Mouse (Mus musculus) CH12.LX (cell line): Measurements from ENCODE around the gene Optc.

Experiments
- CTCF ChIP-seq, 2 experiments: IDR thresholded peaks in 1 of 2; conservative IDR thresholded peaks in 1 of 2; 2 replicates each; pipeline ENCODE4 v1.5.1; 2011 to 2012; ENCODE audit warnings: low read depth in 2 of 2, low read length in 2 of 2, improper control_type of control experiment in 1 of 2, inconsistent platforms in 1 of 2, mild to moderate bottlenecking in 1 of 2, moderate library complexity in 1 of 2
- ELF1 ChIP-seq: IDR thresholded peaks from 2 replicates; pipeline ENCODE4 v1.6.1; 2014; ENCODE audit warnings: low read depth, mild to moderate bottlenecking, inconsistent platforms, low read length, improper control_type of control experiment
- EP300 ChIP-seq: IDR thresholded peaks from 2 replicates; pipeline ENCODE4 v1.6.1; 2011; ENCODE audit warnings: low read length, improper control_type of control experiment
- ETS1 ChIP-seq: conservative IDR thresholded peaks from 2 replicates; pipeline ENCODE4 v1.6.1; 2012; ENCODE audit warnings: low read depth, mild to moderate bottlenecking, inconsistent platforms, low read length, improper control_type of control experiment, moderate library complexity
- MAZ ChIP-seq: IDR thresholded peaks from 2 replicates; pipeline ENCODE4 v1.6.1; 2012; ENCODE audit warnings: low read depth, mild to moderate bottlenecking, inconsistent platforms, low read length, improper control_type of control experiment, moderate library complexity
- POLR2A ChIP-seq: IDR thresholded peaks from 2 replicates; pipeline ENCODE4 v1.6.1; 2011; ENCODE audit warnings: low read depth, mild to moderate bottlenecking, improper control_type of control experiment, low read length

DNA sequence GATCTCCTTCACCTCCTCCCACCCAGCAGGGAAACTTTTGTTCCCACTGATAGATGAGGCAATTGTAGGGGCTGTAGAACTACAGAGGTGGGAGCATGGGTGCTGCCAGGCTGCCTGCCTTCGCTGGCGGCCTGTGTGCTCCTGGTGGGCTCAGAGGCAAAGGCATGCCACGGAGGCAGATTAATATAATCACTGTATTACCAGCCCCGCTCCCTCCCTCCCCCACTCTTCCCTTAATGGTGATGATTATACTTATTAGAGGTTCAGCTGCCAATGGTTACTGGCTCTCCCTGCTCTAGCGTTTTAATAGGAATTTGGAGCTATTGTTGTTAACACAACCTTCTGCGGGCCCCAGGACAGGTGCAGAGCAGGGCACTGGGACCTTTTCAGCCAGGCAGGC is 26.0 kb downstream of the Optc start:
- TF ChIP-seq ELF1 = no peak
- TF ChIP-seq CTCF (conservative IDR thresholded peaks at IDR 0.05 in 1 of 2, IDR thresholded peaks at IDR 0.05 in 1 of 2; ENCODE audit: low read depth in 2 of 2, low read length in 2 of 2) = no peak
- no peak for TF ChIP-seq ETS1
- TF ChIP-seq MAZ = no peak
- TF ChIP-seq POLR2A = no peak
- no peak for TF ChIP-seq EP300
